Mouse (Mus musculus): ENCODE data around the gene Insl3.

- no peak for TF ChIP-seq CTCF (IDR thresholded peaks at IDR 0.05)
- TF ChIP-seq EP300 (IDR thresholded peaks at IDR 0.05): no peak
These were observed 12.5 kb downstream of the Insl3 start, which contains the start of gene B3gnt3 for GRCm38 (mm10) chr8:71701414-71702086.
